Mouse (Mus musculus) E14TG2a.4 (cell line): Measurements from ENCODE around the gene B4galnt2.

Source experiments
- CTCF ChIP-seq: conservative IDR thresholded peaks from 2 replicates; pipeline ENCODE4 v1.5.1; 2014; ENCODE audit warnings: low read length
- NANOG ChIP-seq: IDR thresholded peaks from 2 replicates; pipeline ENCODE4 v1.6.1; 2014; ENCODE audit warnings: borderline replicate concordance, low read length, mixed read lengths

DNA sequence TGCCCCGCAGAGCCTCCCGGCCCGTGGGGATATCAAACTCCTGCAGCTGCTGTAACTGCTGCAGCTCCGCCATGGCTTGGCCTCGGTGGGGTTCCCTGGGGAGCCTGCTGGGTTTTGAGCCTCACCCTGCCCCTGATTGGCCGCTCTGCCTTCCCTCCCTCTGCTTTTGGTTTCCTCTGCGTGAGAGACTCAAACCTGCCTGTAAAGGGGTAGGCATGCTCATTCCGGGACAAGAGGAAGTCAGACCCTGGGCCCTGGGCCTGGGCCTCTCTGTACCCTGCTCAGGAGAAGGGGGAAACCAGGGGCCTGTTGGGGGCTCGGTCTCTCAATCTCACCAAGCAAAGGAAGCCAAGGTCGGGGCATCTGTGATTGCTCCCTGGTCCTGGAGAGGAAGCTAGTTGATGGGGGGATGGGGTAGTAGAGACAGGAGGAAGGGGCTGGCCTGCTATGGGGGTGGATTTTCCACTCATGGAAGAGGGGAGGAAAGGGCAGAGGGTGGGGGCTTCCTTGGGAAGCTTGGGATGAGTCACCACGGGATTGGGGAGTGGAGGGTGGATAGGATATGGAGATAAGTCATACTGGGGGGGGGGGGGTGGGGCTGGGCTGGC is 72.5 kb downstream of the B4galnt2 start, which contains the start of gene Abi3:
- TF ChIP-seq CTCF (no peak), NANOG (no peak)
